Comparison of ENCODE assay signal across 11 mouse cellular contexts in genomic region chr5:136040210-136040609, GRCm38 (mm10). TPM values are rescaled to one million over a fixed set of nuclear protein-coding genes. Genes with fewer than 3 reads are reported as not detected.
DNase-seq lines count a peak whose midpoint lies in the region; ATAC-seq lines count a peak whose summit lies in the region.
"Had no signal": no experiment of that assay in that cellular context is flagged by ENCODE, and none has a peak within 500 bp of the region (broad histone marks: within the 10 kb centered on the region; RNA-seq: fewer than 3 reads in every experiment).

No protein-coding gene starts in this region.

- H3K27me3 ChIP-seq in hindbrain, embryonic 13.5 days = no peaks in the 10 kb centered on the region
- no peaks in the 10 kb centered on the region for H3K27me3 ChIP-seq in hindbrain, embryonic 14.5 days (ENCODE audit: control insufficient read depth, insufficient read depth, low read length)
- H3K27me3 ChIP-seq in limb, embryonic 11.5 days (ENCODE audit: control insufficient read depth, insufficient read depth, low read length) = no peaks in the 10 kb centered on the region

- no peak for ATAC-seq in hindbrain, embryonic 13.5 days (ENCODE audit: low FRiP score)
- no peak for ATAC-seq in hindbrain, embryonic 14.5 days (ENCODE audit: low FRiP score)
- peak; percentile 88 for ATAC-seq in common myeloid progenitor, adult 5-6 weeks (replicated peaks; ENCODE audit: low read depth, poor library complexity, severe bottlenecking)
- no peak for ATAC-seq in limb, embryonic 11.5 days (ENCODE audit: insufficient number of reproducible peaks, low FRiP score, low TSS enrichment, low read depth)

- H3K9ac ChIP-seq in hindbrain, embryonic 13.5 days = no peak overlapping the region
- H3K9ac ChIP-seq in hindbrain, embryonic 14.5 days = no peak overlapping the region
- H3K9ac ChIP-seq in limb, embryonic 11.5 days (ENCODE audit: low read length) = no peak overlapping the region

- no peak overlapping the region for H3K27ac ChIP-seq in hindbrain, embryonic 13.5 days
- H3K27ac ChIP-seq in hindbrain, embryonic 14.5 days = no peak overlapping the region
- no peak overlapping the region for H3K27ac ChIP-seq in limb, embryonic 11.5 days (replicated peaks; ENCODE audit: low read depth, low read length)

- no peak overlapping the region for H3K4me3 ChIP-seq in hindbrain, embryonic 13.5 days
- no peak overlapping the region for H3K4me3 ChIP-seq in hindbrain, embryonic 14.5 days (replicated peaks; ENCODE audit: low read length)
- no peak overlapping the region for H3K4me3 ChIP-seq in limb, embryonic 11.5 days (ENCODE audit: low read depth, low read length)

- DNase-seq in hindbrain, embryonic 14.5 days (ENCODE audit: low spot score) = no peak
- DNase-seq in B cell, adult 2 months = peak; percentile 15 to 20
- peak; percentile 24 for DNase-seq in limb, embryonic 11.5 days (ENCODE audit: low spot score)
- no peak for DNase-seq in layer of hippocampus, adult 11-12 months (ENCODE audit: low spot score)
- DNase-seq in testis, postnatal 10 days (ENCODE audit: low spot score) = no peak
- DNase-seq: gastrocnemius, postnatal 14 days; kidney, postnatal 10 days; thymus, adult 2 months had no signal

- H3K9me3 ChIP-seq in hindbrain, embryonic 13.5 days = no peaks in the 10 kb centered on the region
- H3K9me3 ChIP-seq in hindbrain, embryonic 14.5 days (ENCODE audit: control insufficient read depth, low read length) = no peaks in the 10 kb centered on the region
- H3K9me3 ChIP-seq in limb, embryonic 11.5 days (ENCODE audit: control insufficient read depth, low read length) = no peaks in the 10 kb centered on the region

- H3K4me2 ChIP-seq in hindbrain, embryonic 13.5 days = 0 out of 2 replicates have a peak overlapping the region, but pooled peaks have one; percentile 13
- H3K4me2 ChIP-seq in hindbrain, embryonic 14.5 days (replicated peaks) = no peak overlapping the region
- H3K4me2 ChIP-seq in limb, embryonic 11.5 days (ENCODE audit: low read depth, severe bottlenecking) = no peak overlapping the region

- H3K36me3 ChIP-seq in hindbrain, embryonic 13.5 days = no peaks in the 10 kb centered on the region
- H3K36me3 ChIP-seq in hindbrain, embryonic 14.5 days (replicated peaks; ENCODE audit: control insufficient read depth, insufficient read depth) = no peaks in the 10 kb centered on the region
- H3K36me3 ChIP-seq in limb, embryonic 11.5 days (ENCODE audit: control insufficient read depth, insufficient read depth, low read length) = no peaks in the 10 kb centered on the region

- 45% methylated on average over 5 of the region's 5 CpGs for WGBS in hindbrain, embryonic 13.5 days
- WGBS in hindbrain, embryonic 14.5 days = 42% methylated on average over 5 of the region's 5 CpGs
- WGBS in limb, embryonic 11.5 days = 58% methylated on average over 5 of the region's 5 CpGs

- H3K4me1 ChIP-seq in hindbrain, embryonic 13.5 days (replicated peaks) = no peaks in the 10 kb centered on the region
- H3K4me1 ChIP-seq in hindbrain, embryonic 14.5 days (replicated peaks; ENCODE audit: control insufficient read depth, insufficient read depth, low read length) = no peaks in the 10 kb centered on the region
- no peaks in the 10 kb centered on the region for H3K4me1 ChIP-seq in limb, embryonic 11.5 days (ENCODE audit: control insufficient read depth, insufficient read depth, low read length)

RNA-seq across cellular contexts. Expression of gene Upk3b, which starts 1.9 kb away (rescaled TPM):
- 0.04 and 0.09 TPM in 2 replicates for polyA plus RNA-seq in hindbrain, embryonic 13.5 days (2015; fragmentation: Nextera tagmentation; extraction: Ambion mirVana)
- not detected in 2 replicates for polyA plus RNA-seq in hindbrain, embryonic 14.5 days (2014; fragmentation: Nextera tagmentation; extraction: Ambion mirVana)
- not detected in 2 replicates for total RNA-seq in common myeloid progenitor, adult 5-6 weeks (2017)
- polyA plus RNA-seq in limb, embryonic 11.5 days (2014; fragmentation: Nextera tagmentation; extraction: Ambion mirVana) = 0.18 and 0.67 TPM in 2 replicates
- total RNA-seq: gastrocnemius, postnatal 14 days; left cerebral cortex, postnatal 14 days had no signal

RNA-seq across cellular contexts. Expression of gene Upk3bl, which starts 14.1 kb away (rescaled TPM):
- not detected in 2 replicates for polyA plus RNA-seq in hindbrain, embryonic 13.5 days (2015; fragmentation: Nextera tagmentation; extraction: Ambion mirVana)
- polyA plus RNA-seq in hindbrain, embryonic 14.5 days (2014; fragmentation: Nextera tagmentation; extraction: Ambion mirVana) = not detected in 2 replicates
- total RNA-seq in common myeloid progenitor, adult 5-6 weeks (2017) = not detected in 2 replicates
- 4.0 TPM in 2 replicates for polyA plus RNA-seq in limb, embryonic 11.5 days (2014; fragmentation: Nextera tagmentation; extraction: Ambion mirVana)
- total RNA-seq: left cerebral cortex, postnatal 14 days had no signal

RNA-seq across cellular contexts. Expression of gene Rasa4, which starts 43.5 kb away (rescaled TPM):
- polyA plus RNA-seq in hindbrain, embryonic 13.5 days (2015; fragmentation: Nextera tagmentation; extraction: Ambion mirVana) = 16.2 and 17.3 TPM in 2 replicates
- polyA plus RNA-seq in hindbrain, embryonic 14.5 days (2014; fragmentation: Nextera tagmentation; extraction: Ambion mirVana) = 13.6 and 15.0 TPM in 2 replicates
- 23.9 and 35.9 TPM in 2 replicates for total RNA-seq in common myeloid progenitor, adult 5-6 weeks (2017)
- polyA plus RNA-seq in limb, embryonic 11.5 days (2014; fragmentation: Nextera tagmentation; extraction: Ambion mirVana) = 3.3 and 4.4 TPM in 2 replicates

RNA-seq across cellular contexts. Expression of gene Dtx2, which starts 45.6 kb away (rescaled TPM):
- 25.6 and 28.3 TPM in 2 replicates for polyA plus RNA-seq in hindbrain, embryonic 13.5 days (2015; fragmentation: Nextera tagmentation; extraction: Ambion mirVana)
- polyA plus RNA-seq in hindbrain, embryonic 14.5 days (2014; fragmentation: Nextera tagmentation; extraction: Ambion mirVana) = 23.1 and 24.2 TPM in 2 replicates
- 4.8 and 5.9 TPM in 2 replicates for total RNA-seq in common myeloid progenitor, adult 5-6 weeks (2017)
- polyA plus RNA-seq in limb, embryonic 11.5 days (2014; fragmentation: Nextera tagmentation; extraction: Ambion mirVana) = 32.3 and 33.8 TPM in 2 replicates

Comparison
In these comparisons a context has a peak if more than half of its experiments do, and no peak if none do; other contexts are left out.
1. DNase-seq: peak in B cell, adult 2 months (2 of 2) and limb, embryonic 11.5 days (single experiment); none in hindbrain, embryonic 14.5 days (single experiment), layer of hippocampus, adult 11-12 months (single experiment) and testis, postnatal 10 days (single experiment).